10 mouse cellular contexts compared by ENCODE assay signal in the genomic region with DNA sequence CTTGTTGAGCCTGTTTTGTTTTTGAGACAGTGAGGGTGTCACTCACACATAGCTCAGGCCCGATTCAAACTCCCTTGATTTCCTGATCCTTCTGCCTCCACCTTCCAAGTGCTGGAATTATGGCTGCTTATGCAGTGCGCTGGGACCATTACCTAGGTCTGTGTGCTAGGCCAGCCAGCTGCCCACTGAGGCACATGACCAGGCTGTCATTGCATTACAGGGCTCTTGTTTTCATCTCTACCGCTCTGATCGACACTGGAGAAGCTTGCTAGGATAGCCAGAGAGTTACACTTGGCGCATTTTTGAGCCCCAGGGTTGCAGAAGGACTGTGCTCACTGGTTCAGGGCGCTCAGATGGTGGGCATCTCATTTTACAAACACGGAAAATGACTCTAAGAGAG. TPM values are rescaled to one million over a fixed set of nuclear protein-coding genes. Genes with fewer than 3 reads are reported as not detected.
DNase-seq lines count a peak whose midpoint lies in the region; ATAC-seq and TF ChIP-seq lines count a peak whose summit lies in the region.
"Had no signal": no experiment of that assay in that cellular context is flagged by ENCODE, and none has a peak within 500 bp of the region (broad histone marks: within the 10 kb centered on the region; RNA-seq: fewer than 3 reads in every experiment).

No protein-coding gene starts in this region.

- no peaks in the 10 kb centered on the region for H3K36me3 ChIP-seq in kidney, adult 2 months (ENCODE audit: control insufficient read depth, insufficient read depth, low read length)
- H3K36me3 ChIP-seq in hindbrain, embryonic 14.5 days (replicated peaks; ENCODE audit: control insufficient read depth, insufficient read depth), result no peaks in the 10 kb centered on the region
- H3K36me3 ChIP-seq in midbrain, embryonic 14.5 days (ENCODE audit: control insufficient read depth, insufficient read depth, low read length), result no peaks in the 10 kb centered on the region
- H3K36me3 ChIP-seq: G1E had no signal

- ATAC-seq in hindbrain, embryonic 14.5 days (ENCODE audit: low FRiP score), result no peak
- no peak for ATAC-seq in midbrain, embryonic 14.5 days (ENCODE audit: low FRiP score, low TSS enrichment)

- WGBS in kidney, adult 2 months, result 53% methylated on average over 7 of the region's 7 CpGs
- 25% methylated on average over 7 of the region's 7 CpGs for WGBS in hindbrain, embryonic 14.5 days
- 27% methylated on average over 7 of the region's 7 CpGs for WGBS in midbrain, embryonic 14.5 days

- peak overlapping the region; percentile 40 for H3K4me2 ChIP-seq in hindbrain, embryonic 14.5 days (replicated peaks)
- H3K4me2 ChIP-seq in midbrain, embryonic 14.5 days (ENCODE audit: low read length), result peak overlapping the region; percentile 32; the same call in 1 of the 2 replicates

- H3K9ac ChIP-seq in hindbrain, embryonic 14.5 days, result no peak overlapping the region
- no peak overlapping the region for H3K9ac ChIP-seq in midbrain, embryonic 14.5 days (replicated peaks; ENCODE audit: low read length)

- TF ChIP-seq CTCF in kidney, adult 2 months (conservative IDR thresholded peaks at IDR 0.05; ENCODE audit: insufficient read depth, insufficient read length, low read depth, low read length), result no peak
- TF ChIP-seq CTCF in cortical plate, adult 2 months (IDR thresholded peaks at IDR 0.05; ENCODE audit: extremely low read depth, insufficient read depth, low read length), result no peak

- 0 out of 2 replicates have a peak, but pooled peaks cover 4% of the 10 kb centered on the region for H3K9me3 ChIP-seq in hindbrain, embryonic 14.5 days (ENCODE audit: control insufficient read depth, low read length)
- H3K9me3 ChIP-seq in midbrain, embryonic 14.5 days (ENCODE audit: control insufficient read depth, low read length), result no peaks in the 10 kb centered on the region
- H3K9me3 ChIP-seq: G1E had no signal

- H3K4me1 ChIP-seq in kidney, adult 2 months (ENCODE audit: control insufficient read depth, insufficient read depth, low read length), result no peaks in the 10 kb centered on the region
- H3K4me1 ChIP-seq in cortical plate, adult 2 months (ENCODE audit: control insufficient read depth, insufficient read depth, low read length), result peaks cover 2% of the 10 kb centered on the region; the same call in 1 of the 2 replicates
- H3K4me1 ChIP-seq in hindbrain, embryonic 14.5 days (replicated peaks; ENCODE audit: control insufficient read depth, insufficient read depth, low read length), result no peaks in the 10 kb centered on the region
- H3K4me1 ChIP-seq in midbrain, embryonic 14.5 days (ENCODE audit: control insufficient read depth, insufficient read depth, low read length), result no peaks in the 10 kb centered on the region

- TF ChIP-seq POLR2A in kidney, adult 2 months (IDR thresholded peaks at IDR 0.05; ENCODE audit: low read depth, low read length), result no peak
- no peak for TF ChIP-seq POLR2A in cortical plate, adult 2 months (IDR thresholded peaks at IDR 0.05; ENCODE audit: extremely low read depth, insufficient read depth, low read length)

- H3K4me3 ChIP-seq in kidney, adult 2 months (ENCODE audit: insufficient read depth, low read depth, low read length), result peak overlapping the region; percentile 60
- peak overlapping the region; percentile 37; the same call in 1 of the 2 replicates for H3K4me3 ChIP-seq in cortical plate, adult 2 months (ENCODE audit: insufficient read depth, low read length)
- H3K4me3 ChIP-seq in hindbrain, embryonic 14.5 days (replicated peaks; ENCODE audit: low read length), result peak overlapping the region; percentile 27
- H3K4me3 ChIP-seq in midbrain, embryonic 14.5 days (replicated peaks; ENCODE audit: low read depth, low read length), result peak overlapping the region; percentile 10; the same call in 1 of the 2 replicates
- H3K4me3 ChIP-seq: gastrocnemius, adult 2 months had no signal

- H3K27ac ChIP-seq in kidney, adult 2 months (ENCODE audit: insufficient read depth, low read depth, low read length), result no peak overlapping the region
- no peak overlapping the region for H3K27ac ChIP-seq in cortical plate, adult 2 months (ENCODE audit: insufficient read depth, low read length)
- H3K27ac ChIP-seq in hindbrain, embryonic 14.5 days, result no peak overlapping the region
- no peak overlapping the region for H3K27ac ChIP-seq in midbrain, embryonic 14.5 days (replicated peaks; ENCODE audit: low read depth, low read length)
- H3K27ac ChIP-seq: gastrocnemius, adult 2 months had no signal

- H3K27me3 ChIP-seq in kidney, adult 2 months (replicated peaks; ENCODE audit: control insufficient read depth, insufficient read depth, low read length), result no peaks in the 10 kb centered on the region
- peaks cover 19% of the 10 kb centered on the region for H3K27me3 ChIP-seq in hindbrain, embryonic 14.5 days (ENCODE audit: control insufficient read depth, insufficient read depth, low read length)
- H3K27me3 ChIP-seq in midbrain, embryonic 14.5 days (ENCODE audit: control insufficient read depth, insufficient read depth, low read length), result peaks cover 11% of the 10 kb centered on the region; the same call in 1 of the 2 replicates

- DNase-seq in kidney, adult 2 months, result no peak
- no peak for DNase-seq in kidney, postnatal 4 days
- no peak for DNase-seq in hindbrain, embryonic 14.5 days (ENCODE audit: low spot score)
- DNase-seq in midbrain, embryonic 14.5 days, result no peak
- DNase-seq in yolk sac, embryonic 10.5 days (ENCODE audit: low spot score), result no peak
- no peak for DNase-seq in testis, postnatal 10 days (ENCODE audit: low spot score)
- DNase-seq: adrenal gland, postnatal 10 days; gastrocnemius, adult 2 months had no signal

RNA-seq across cellular contexts. Expression of gene Ap1m2, which starts 0.4 kb away (rescaled TPM):
- polyA plus RNA-seq in kidney, adult 2 months (2012; rRNA removed), result 30.6 and 36.2 TPM in 2 replicates
- polyA plus RNA-seq in cortical plate, adult 2 months (2012; rRNA removed), result 2.4 and 2.5 TPM in 2 replicates
- 1.8 and 2.2 TPM in 2 replicates for polyA plus RNA-seq in hindbrain, embryonic 14.5 days (2014; fragmentation: Nextera tagmentation; extraction: Ambion mirVana)
- polyA plus RNA-seq in midbrain, embryonic 14.5 days (2014; fragmentation: Nextera tagmentation; extraction: Ambion mirVana), result 0.88 and 1.5 TPM in 2 replicates
- polyA plus RNA-seq: G1E had no signal

RNA-seq across cellular contexts. Expression of gene Slc44a2, which starts 8.8 kb away (rescaled TPM):
- 47.4 and 49.2 TPM in 2 replicates for polyA plus RNA-seq in kidney, adult 2 months (2012; rRNA removed)
- polyA plus RNA-seq in cortical plate, adult 2 months (2012; rRNA removed), result 54.1 and 55.3 TPM in 2 replicates
- 58.4 and 62.3 TPM in 2 replicates for polyA plus RNA-seq in hindbrain, embryonic 14.5 days (2014; fragmentation: Nextera tagmentation; extraction: Ambion mirVana)
- 49.3 and 67.4 TPM in 2 replicates for polyA plus RNA-seq in midbrain, embryonic 14.5 days (2014; fragmentation: Nextera tagmentation; extraction: Ambion mirVana)

RNA-seq across cellular contexts. Expression of gene Cdkn2d, which starts 20.5 kb away (rescaled TPM):
- polyA plus RNA-seq in kidney, adult 2 months (2012; rRNA removed), result 20.2 and 24.1 TPM in 2 replicates
- polyA plus RNA-seq in cortical plate, adult 2 months (2012; rRNA removed), result 74.1 and 76.9 TPM in 2 replicates
- 107 and 112 TPM in 2 replicates for polyA plus RNA-seq in hindbrain, embryonic 14.5 days (2014; fragmentation: Nextera tagmentation; extraction: Ambion mirVana)
- 84.9 and 95.7 TPM in 2 replicates for polyA plus RNA-seq in midbrain, embryonic 14.5 days (2014; fragmentation: Nextera tagmentation; extraction: Ambion mirVana)

RNA-seq across cellular contexts. Expression of gene Kri1, which starts 23.9 kb away (rescaled TPM):
- 14.2 and 15.9 TPM in 2 replicates for polyA plus RNA-seq in kidney, adult 2 months (2012; rRNA removed)
- polyA plus RNA-seq in cortical plate, adult 2 months (2012; rRNA removed), result 42.6 and 47.2 TPM in 2 replicates
- polyA plus RNA-seq in hindbrain, embryonic 14.5 days (2014; fragmentation: Nextera tagmentation; extraction: Ambion mirVana), result 11.2 and 15.6 TPM in 2 replicates
- polyA plus RNA-seq in midbrain, embryonic 14.5 days (2014; fragmentation: Nextera tagmentation; extraction: Ambion mirVana), result 12.9 and 16.9 TPM in 2 replicates

RNA-seq across cellular contexts. Expression of gene Atg4d, which starts 46.6 kb away (rescaled TPM):
- 67.0 and 71.9 TPM in 2 replicates for polyA plus RNA-seq in kidney, adult 2 months (2012; rRNA removed)
- 40.3 and 42.7 TPM in 2 replicates for polyA plus RNA-seq in cortical plate, adult 2 months (2012; rRNA removed)
- 38.1 and 46.9 TPM in 2 replicates for polyA plus RNA-seq in hindbrain, embryonic 14.5 days (2014; fragmentation: Nextera tagmentation; extraction: Ambion mirVana)
- polyA plus RNA-seq in midbrain, embryonic 14.5 days (2014; fragmentation: Nextera tagmentation; extraction: Ambion mirVana), result 44.6 and 44.7 TPM in 2 replicates

Comparison
In these comparisons a context has a peak if more than half of its experiments do, and no peak if none do; other contexts are left out.
1. H3K4me3 ChIP-seq: peak in every context shown above with its lines; median percentile 60 in kidney, adult 2 months; 37 in cortical plate, adult 2 months; 27 in hindbrain, embryonic 14.5 days; 10 in midbrain, embryonic 14.5 days.